Mouse (Mus musculus): ENCODE data around the gene Tnni1.

The Tnni1 gene

DNA sequence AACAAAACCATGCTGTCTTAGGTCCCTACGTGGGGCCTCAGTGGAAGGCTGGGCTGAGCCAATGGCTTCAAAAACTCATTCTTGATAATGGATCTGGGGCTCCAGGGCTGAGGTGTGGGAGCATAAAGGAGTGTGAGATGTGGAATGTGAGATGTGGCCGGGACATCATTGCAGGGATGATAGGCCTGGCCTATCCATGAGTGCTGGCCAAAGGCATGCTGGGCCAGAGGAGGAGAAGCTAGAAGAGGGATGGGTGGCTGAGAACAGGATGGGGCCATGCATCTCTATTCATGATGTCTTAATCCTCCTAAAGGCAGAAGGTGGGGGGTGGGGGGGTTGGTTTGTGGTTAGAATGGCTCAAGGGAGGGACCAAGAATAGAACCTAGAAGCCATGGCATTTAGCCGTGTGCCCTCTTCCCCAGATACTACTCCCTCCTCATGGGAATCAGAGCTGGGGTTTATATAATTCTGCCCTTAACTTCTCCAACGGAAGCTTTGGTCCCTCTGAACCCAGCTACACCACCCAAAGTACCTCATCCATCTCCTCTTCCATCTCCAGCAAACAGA lies 11.8 kb upstream of the Tnni1 start:
- no peak for DNase-seq

DNA sequence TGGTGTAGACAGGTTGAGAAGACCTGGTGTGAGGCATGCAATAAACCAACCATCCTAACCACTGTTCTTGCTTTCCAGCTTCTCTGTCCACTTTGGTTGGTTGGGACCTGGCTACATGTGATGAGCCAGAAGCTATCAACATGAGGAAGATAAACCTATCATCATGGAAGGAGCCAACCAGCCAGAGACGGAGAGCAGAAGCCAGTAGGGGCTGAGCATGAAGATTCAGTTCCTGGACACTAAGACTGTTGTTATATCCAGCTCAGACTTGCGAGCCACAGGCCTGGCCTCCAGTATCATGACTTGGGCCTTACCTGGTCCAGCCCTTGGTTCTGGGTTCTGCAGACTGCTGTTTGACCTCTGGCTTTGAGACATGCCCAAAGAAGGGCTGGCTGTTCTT lies 10.8 kb upstream of the Tnni1 start:
- DNase-seq: no peak

DNA sequence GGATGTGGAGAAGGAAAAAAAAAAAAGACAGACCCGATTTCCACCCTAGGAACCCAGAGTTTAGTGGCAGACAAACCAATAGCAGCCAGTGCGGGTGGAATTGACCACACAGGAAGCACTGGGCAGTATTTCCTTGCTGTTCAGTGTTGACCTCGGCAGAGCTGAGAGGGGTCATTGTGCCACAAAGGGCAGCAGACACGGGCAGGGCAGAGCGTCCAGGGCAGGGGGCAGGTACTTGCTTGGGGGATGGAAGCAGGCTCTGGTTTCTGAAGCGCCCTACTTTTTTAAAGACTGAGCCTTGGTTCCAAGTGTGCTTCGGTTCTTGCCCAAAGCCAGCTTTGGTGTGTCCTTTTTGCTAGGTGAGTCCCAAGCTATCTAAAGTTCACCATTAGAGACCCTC lies 9.0 kb upstream of the Tnni1 start:
- DNase-seq: no peak

DNA sequence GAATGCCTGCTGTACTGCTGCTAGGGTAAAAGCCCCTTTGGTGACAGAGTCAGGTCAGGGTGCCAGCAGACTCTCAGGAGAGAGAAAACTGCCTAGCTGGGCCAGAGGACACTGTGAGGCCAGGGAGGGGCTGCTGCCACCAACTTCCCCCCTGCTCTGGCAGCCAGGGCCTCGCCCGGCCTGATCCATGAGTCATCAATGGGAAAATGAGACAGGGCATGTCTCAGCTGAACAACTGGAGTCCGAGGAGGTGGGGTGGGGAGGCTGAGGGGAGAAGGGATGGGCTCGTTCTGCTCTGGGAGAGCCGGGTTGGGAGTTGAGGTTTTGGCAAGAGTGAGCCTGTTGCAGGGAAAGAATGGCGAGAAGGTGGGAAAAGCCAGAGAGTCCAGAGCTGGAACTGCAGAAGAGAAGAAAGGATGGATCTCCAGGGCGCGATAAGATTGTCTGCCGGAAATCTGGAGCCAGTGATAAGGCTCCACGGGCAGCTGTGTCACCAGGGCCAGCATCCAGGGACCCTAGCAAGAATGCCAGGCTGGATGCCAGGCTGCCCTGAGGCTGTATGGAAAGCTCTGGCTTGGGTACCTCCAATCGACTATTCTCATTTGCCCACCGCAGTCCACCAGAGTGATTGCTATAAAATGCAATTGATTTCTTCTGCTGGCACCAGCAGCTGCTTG lies 8.2 kb upstream of the Tnni1 start:
- no peak for DNase-seq

DNA sequence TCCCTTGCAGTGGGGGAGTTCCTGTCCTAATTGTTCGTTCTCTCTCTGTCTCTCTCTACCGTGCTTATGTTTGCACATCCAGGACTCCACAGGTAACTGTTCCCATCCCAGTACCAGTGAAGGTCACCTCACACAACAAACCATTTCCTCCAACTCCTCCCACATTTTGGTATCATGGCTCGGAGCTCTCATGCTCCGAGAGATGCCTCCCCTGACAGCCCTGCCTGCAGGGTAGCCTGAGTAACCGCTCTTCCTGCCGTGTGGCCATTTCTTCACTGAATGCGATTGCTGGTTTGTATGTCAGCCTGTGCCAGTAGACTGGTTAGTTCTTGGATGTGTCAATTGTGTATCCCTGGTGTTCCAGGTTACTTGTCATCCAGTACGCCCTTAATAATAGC lies 7.7 kb upstream of the Tnni1 start:
- DNase-seq: no peak

DNA sequence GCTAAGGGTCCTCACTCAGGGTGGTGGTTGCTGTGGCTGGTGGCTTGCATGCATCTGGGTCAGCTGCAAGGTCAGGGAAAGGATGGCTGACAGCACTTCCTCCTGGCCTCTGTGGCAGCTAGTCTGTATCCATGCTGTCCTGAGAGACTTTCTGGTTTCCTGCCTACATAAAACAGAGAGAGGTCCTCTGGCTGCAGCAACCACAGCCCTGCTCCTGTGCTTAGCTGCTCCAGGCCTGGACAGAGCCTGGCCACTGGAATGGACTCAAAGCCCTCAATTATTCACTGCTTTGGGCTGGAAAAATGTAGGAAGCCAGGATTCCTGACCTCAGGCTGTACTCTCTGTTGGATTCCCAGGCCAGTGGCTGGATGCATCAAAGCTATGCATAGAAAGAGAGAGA lies 2.6 kb upstream of the Tnni1 start:
- no peak for DNase-seq

DNA sequence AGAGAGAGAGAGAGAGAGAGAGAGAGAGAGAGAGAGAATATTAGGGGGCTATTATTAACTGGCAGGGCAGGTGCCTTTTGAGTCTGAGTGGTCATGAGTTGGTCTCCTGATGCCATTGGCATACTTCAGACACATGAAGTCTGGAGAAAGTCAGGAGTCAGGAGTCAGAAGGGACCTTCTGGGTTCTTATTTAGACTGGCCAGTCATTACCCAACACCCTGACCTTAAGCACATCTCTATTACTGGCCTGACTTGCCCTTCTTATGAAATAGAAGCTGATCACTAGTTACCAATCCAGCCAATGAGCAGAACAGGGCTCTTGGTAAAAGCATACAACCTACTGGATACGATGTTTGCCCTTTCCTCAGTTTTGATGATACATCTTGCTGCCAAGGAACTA lies 2.2 kb upstream of the Tnni1 start:
- DNase-seq: no peak

DNA sequence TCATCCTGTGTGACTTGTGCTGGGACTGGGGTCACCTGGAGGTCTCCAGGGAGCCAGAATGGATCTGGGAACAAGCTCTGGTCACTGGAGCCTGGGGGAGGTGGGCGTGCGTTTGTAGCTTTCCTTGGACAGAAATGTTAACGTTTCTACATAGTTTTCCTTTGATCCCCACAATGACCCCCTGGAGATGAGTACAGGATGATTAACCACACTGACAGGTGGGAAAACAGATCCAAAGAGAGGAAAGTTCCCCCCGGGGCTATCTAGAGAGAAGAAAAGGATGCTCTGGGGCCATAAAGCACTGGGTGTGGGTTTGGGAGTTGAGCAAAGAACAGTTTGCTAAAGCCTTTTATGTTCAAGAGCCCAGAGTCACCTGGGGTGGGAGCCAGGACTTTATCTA lies 1.4 kb downstream of the Tnni1 start:
- no peak for DNase-seq

DNA sequence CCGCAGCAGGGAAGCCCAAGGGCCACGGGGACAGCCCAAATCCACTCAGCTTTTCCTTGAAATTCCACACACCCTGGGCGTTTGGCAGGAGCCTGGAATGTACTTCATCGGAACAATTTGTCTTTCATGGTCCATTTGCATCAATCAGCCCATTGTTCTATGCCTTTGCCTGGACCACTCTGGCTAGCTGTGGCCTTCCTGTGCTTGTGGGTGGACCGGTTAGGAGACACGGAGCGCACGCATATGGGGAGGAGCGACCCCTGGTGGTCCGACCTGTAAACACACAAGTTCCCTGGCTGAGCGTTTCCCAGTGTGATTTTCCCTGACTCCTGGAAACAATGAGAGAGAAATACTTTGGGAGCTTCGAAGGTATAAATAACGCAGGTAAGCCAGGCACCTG lies 2.0 kb downstream of the Tnni1 start:
- DNase-seq: peak; percentile 70

DNA sequence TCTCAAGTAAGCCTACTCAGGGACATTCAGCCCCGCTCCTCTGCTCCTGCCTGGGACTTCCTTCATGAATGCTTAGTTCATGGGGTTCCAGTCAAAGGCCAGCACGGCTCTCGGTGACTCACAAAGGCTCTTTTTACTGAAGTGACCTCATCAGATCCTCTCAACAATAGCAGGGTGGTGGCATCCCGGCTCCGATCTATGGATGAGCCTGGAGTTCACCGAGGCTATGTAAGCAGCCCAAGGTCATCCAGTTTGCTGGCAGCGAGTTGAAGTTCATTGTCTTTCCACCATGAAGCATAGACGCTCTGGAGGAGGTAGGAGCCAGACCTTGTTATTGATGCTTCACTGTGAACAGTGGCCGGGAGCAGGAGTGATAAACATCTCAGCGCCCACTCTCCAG lies 3.6 kb downstream of the Tnni1 start:
- DNase-seq: no peak

DNA sequence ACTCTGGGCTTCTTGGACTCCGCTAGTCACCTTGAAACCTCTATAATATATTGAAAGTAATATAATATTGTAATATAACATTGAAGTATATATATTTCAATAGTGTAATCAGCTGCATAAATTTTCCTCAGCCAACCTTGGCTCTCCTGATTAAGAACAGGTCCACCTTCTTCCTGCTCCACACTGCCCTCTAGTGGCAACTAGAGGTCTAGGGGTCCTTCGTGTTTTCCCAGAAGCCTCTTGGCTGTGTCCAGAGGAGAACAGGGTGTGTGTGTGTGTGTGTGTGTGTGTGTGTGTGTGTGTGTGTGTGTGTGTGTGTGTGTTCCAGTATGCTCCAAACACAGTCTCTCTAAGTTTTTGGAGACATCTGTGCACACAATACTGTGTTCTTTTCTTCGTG lies 8.6 kb downstream of the Tnni1 start:
- peak; percentile 73 for DNase-seq

DNA sequence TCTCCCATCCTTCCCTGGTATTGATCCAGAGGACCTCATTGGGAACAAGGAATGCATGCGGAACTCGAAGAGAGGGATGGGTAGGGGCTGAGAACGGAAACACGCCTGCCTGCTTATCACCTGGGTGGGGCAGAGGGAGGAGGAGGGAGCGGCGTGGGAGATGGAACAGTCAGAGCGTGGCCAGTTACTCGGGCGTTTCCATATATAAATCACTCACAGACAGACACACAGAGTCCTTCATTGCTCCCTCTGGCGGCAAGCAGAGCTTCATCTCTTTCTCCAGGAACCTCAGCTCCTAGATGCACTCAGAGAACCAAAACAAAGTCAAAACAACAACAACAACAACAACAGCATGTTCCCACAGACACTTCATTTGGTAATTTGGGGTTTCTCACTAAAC lies 9.5 kb downstream of the Tnni1 start:
- DNase-seq: peak; percentile 45

DNA sequence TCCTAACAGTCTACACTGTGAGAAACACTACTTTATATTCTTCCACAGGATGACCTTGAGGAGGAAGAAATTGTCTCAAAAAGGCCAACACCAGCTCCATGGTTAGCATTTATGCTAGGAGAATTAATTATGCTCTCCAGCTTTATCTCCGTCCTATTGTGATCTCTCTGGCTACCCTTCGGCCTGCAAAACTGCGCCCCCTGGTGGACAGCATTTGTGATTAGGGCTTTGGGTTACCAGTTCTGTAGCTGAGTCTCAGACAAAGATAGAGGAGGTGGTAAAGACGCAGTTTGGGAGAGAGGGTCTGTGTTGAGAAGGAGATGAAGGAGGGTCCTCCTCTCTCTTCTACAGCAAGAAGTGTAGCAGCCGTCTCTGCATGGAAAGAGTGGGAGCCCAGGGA lies 10.6 kb downstream of the Tnni1 start:
- peak; percentile 74 for DNase-seq

DNA sequence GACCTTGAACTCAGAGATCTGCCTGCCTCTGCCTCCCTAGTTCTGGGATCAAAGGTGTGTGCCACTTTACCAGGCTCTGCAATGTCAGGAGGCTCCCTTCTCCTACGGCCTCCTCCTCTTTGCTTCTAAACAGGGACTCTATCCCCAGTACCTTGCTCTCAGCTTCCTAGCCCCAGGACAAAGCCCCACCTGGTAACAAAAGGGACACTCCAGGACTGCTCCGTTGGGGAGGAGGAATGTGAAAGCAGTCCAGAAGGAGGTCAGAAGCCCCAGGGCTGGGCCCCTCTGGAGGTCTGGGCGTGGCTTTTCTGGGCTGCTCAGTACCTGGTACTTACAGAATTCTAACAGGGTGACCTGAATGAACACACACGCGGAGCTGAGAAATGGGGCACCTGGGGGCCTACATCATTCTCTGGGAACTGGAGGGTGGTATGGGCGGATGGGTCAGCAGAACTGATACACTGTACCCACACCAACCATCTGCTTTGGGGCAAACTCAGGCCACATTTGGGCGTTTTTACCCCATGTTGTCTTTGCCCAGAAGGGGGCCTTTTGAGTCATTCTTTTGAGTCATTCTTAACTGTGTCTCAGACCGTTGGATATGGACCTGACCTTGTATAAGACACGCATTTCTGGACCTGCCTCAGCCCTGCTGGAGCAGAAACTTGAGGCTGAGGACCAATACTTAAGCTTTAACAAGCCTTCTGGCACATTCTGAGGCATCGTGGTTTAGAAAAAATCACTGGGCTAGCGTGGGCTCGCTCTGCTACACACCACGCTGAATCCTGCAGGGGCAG lies 13.1 kb downstream of the Tnni1 start:
- DNase-seq: no peak

DNA sequence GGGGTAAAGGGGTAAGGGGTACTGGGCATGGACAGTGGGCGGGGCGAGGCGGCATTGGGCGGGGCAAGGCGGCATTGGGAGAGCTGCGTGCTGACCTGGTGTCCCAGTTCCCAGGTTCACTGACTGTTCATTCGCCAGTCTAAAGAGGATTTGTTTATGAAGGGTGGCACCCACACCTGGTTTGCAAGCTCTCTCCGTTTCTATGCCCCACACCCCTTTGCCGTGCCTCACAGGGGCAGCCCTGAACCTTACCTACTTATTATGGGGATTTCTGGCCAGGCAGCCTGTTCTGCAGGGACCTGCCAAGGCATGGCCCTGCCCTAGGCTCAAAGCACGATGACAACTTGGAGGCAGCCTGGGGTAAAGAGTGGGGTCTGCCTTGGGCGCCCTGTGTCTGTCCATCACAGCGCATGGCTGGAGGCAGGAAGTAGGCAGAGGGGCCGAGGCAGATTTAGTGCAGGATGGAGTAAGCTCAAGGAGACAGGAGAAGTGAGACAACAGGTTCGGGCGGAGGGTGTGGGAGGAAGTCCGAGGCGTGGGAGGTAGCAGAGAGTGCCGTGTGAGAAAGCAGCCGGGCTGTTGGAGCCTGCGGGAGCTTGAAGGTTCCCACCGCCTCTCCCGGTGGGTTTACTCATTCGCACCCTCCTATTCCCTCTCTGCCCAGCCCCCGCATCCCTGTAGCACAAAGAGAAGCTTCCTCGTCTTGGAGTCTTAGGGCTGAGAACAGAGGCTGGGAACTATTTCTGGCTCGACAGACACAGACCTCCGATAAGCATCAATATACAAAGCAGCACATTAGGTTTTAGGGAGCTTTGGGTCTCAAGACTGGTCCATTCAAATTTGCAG lies 14.4 kb downstream of the Tnni1 start:
- peak; percentile 59 for DNase-seq

DNA sequence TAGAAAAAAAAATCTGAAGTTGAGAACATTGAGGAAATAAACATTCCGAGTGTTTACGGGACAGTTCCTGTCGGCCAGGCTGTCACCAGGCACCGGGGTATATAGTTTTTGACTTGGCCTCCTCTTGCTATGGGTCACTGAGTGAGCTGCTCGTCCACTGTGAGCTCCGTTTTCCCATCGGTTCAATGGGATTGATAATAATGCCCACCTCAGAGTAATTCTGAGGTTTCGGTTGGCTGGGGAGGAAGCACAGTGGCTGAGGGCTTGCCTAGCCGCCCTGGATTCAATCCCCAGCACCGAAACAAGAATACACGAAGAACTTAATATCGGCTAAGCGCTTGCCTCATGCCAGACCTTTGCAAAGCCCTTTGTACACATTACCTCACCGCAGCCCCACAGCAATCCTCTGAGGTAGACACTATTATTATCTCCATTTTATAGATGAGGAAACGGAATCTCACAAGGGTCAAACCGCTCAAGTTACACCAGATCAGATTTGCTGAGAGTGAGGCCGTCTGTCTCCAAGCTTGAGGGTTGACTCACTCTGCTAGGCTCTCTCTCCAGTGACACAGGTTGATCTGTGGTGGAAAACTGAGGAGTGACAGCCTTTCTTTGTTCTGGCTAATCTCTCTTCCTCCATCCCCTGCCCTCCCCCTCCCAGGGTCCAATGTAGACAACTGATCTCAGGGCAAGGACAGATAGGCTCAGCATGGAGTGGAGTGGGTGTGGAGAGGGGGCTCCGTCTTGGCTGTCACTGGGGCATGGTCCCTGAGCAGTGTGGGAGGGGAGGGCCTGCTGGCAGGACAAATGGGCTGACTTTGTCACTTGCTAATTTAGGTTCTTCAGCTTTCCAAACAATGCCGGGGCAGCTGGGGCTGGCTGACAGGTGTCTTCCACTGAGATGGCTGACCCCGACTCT lies 15.2 kb downstream of the Tnni1 start:
- DNase-seq: no peak

DNA sequence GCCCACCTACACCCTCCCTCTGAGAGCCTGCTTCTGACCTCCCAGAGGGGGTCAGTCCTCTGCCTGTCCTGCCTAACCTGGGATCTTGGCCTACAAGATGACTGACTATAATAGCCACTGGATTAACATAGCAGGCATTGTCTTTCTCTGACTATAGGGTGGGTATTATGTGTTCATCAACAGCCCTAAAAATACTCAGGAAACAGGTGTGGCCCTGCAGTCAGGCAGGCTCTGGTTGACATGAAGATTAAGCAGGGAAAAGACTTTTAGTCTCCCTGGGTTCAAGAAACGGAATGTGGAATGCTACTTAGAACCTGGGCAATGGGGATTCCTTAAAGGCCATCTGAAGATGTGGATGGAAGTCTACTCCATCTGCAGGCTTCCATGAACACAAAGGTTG lies 19.3 kb downstream of the Tnni1 start:
- no peak for DNase-seq

DNA sequence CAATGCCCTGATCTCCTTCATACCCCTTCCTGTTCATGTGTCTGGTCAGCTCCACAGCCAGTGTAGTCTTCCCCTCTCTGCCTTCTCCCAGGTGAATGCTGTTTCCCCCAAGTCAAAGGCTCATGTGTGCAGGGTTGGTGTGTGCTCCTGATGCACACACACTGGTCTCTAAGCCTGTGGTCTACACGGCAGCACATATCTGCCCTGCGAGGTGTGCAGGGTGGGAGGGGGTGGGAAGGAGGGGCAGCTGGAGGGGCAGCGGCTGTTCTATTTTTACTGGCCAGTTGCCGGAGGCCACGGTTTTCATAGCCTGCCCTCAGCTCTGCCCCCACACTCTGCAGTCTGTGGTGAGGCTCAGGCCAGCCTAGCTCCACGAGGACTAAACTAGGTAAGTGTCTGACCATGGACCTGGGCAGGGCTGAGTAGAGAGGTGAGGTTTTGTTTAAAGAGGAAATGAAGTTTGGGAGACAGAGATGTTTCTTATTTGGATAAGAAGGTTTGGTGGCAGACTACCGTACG lies 19.9 kb downstream of the Tnni1 start:
- no peak for DNase-seq

DNA sequence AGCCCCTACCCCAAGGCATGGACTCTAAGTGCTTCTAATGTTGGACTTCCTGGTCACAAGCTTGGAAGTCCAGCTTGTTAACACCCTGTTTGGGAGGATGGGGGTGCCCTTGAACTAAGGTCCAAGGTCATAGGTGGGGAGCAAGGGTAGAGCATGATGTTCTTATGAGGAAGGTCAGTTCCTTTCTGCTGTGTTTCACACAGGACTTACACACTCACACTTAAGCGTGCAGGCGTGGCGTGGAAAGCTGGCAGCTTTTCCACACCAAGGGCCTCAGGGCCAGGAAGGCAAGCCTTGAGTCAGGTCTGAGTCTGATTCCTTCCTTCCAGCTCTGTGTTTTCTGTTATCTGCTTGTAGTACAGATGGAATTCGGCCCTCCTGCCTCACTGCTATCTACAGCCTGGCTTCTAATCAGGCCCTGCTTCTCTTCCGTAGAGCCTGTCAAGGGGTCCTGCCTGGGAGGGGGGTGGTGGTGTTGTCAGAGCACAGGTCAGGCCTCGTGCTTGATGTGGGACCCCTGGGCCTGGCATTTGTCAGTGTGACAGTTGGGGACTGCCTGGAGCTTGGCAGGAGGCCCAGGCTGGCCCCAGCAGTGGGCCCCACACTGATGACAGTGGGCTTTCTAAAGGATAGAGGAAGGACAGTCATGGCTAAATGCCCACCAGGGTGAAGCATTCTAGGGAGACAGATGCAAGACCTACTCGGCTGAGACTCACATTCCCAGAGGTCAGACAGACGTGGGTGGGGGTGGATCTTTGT lies 21.1 kb downstream of the Tnni1 start:
- DNase-seq: no peak

DNA sequence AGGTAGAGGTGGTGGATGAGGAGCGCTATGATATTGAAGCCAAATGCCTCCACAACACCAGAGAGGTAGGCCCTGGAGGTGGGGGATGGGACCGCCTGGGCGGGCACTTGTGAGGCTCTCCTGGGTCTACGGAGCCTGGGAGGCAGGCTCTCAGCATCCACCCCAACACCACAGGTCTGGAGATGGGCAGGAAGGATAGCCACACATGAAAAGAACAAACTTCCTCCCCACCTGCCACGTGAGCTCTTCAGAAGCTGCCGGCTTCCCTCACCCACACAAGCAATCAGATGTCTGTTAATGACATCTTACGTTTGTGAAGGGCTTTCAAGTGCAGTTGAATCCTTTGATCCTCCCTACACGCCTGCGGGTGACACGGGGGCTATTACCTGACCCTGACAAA lies 28.3 kb downstream of the Tnni1 start:
- no peak for DNase-seq

DNA sequence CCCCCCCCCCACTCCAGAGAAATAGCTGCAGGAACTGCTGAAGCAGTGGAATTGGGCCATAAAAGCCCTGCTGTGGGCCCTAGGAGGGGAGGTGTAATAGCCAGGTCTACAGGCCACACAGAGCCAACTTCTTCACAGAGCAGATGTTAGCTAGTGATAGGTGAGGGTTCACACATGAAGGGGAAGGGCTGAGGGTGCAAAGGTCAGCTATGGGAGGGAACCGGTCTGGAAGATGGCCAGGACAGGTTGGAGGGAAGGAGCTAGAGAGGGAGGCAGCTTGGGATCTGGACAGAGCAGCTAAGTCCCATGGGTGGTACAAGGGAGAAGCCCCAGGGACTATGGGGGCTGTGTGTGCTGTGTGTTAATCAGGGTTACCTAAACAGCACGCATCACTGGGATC lies 30.9 kb downstream of the Tnni1 start:
- no peak for DNase-seq
